Mouse (Mus musculus) limb, embryonic 14.5 days (tissue): Measurements from ENCODE around the gene Ugt1a9. TPM values are rescaled to one million over a fixed set of nuclear protein-coding genes. Genes with fewer than 3 reads are reported as not detected.

Experiments used
- ATAC-seq: fragments of 200-750 bp; cut with Nextera tagmentation; 2 replicates; pipeline ENCODE4 v1.8.0; 2017; ENCODE audit warnings: low read depth, moderate number of reproducible peaks, moderate TSS enrichment; ENCODE audit not compliant: low FRiP score
- DNase-seq: peaks from one replicate; pipeline ENCODE4 v3.0.0-alpha.2; 2015; ENCODE audit warnings: low spot score
- H3K27ac ChIP-seq: fragments of 300-500 bp; sonication (generic); replicated peaks from 2 replicates; pipeline ENCODE4 v1.5.1; 2014; ENCODE audit warnings: low read depth, mild to moderate bottlenecking, low read length, moderate library complexity, mixed read lengths
- H3K27me3 ChIP-seq: fragments of 300-500 bp; sonication (generic); 2 replicates; pipeline ENCODE4 v1.6.1; 2014; ENCODE audit warnings: low read length, mixed read lengths; ENCODE audit not compliant: control insufficient read depth, insufficient read depth
- H3K36me3 ChIP-seq: fragments of 300-500 bp; sonication (generic); 2 replicates; pipeline ENCODE4 v1.6.1; 2014; ENCODE audit warnings: mild to moderate bottlenecking, low read length, moderate library complexity, mixed read lengths; ENCODE audit not compliant: control insufficient read depth, insufficient read depth
- H3K4me1 ChIP-seq: fragments of 300-500 bp; sonication (generic); 2 replicates; pipeline ENCODE4 v1.6.1; 2014; ENCODE audit warnings: antibody characterized with exemption, low read length, mixed read lengths; ENCODE audit not compliant: control insufficient read depth, insufficient read depth
- H3K4me2 ChIP-seq: fragments of 300-500 bp; sonication (generic); replicated peaks from 2 replicates; pipeline ENCODE4 v1.6.1; 2014; ENCODE audit warnings: low read depth, mild to moderate bottlenecking, low read length, moderate library complexity; ENCODE audit not compliant: severe bottlenecking
- H3K4me3 ChIP-seq: fragments of 300-500 bp; sonication (generic); replicated peaks from 2 replicates; pipeline ENCODE4 v1.5.1; 2014; ENCODE audit warnings: low read length
- H3K9ac ChIP-seq: fragments of 300-500 bp; sonication (generic); 2 replicates; pipeline ENCODE4 v1.6.1; 2014; ENCODE audit warnings: mild to moderate bottlenecking, low read depth, low read length, moderate library complexity; ENCODE audit not compliant: severe bottlenecking
- H3K9me3 ChIP-seq: fragments of 300-500 bp; sonication (generic); 2 replicates; pipeline ENCODE4 v1.6.1; 2016; ENCODE audit warnings: low read length; ENCODE audit not compliant: control insufficient read depth
- POLR2A ChIP-seq: fragments of 200-500 bp; IDR thresholded peaks from 2 replicates; pipeline ENCODE4 v1.8.0; 2012; ENCODE audit warnings: inconsistent platforms, mild to moderate bottlenecking, moderate library complexity, borderline replicate concordance; ENCODE audit not compliant: insufficient read depth, insufficient read length; ENCODE audit errors: extremely low read depth
- WGBS: fragments of 180-500 bp; shearing (Covaris S2); extraction: QIAGEN DNeasy Blood & Tissue Kit; methylation state at CpG from one replicate; pipeline ENCODE4 v1.1.7; 2014; 5-methylcytosine and 5-hydroxymethylcytosine counted together
- polyA plus RNA-seq, 2 experiments: library from polyadenylated mRNA; depleted of rRNA in 1 of 2; stranded (reverse) in 1 of 2; unstranded in 1 of 2; fragments of >200 nt; fragmentation: Nextera tagmentation in 1 of 2; extraction: Ambion mirVana in 1 of 2; gene quantifications; 2 replicates each; pipeline versions ENCODE4 v1.2.1 to v1.2.3; 2012 to 2014

Ugt1a9 gene
- polyA plus RNA-seq, 2 experiments = not detected

GRCm38 (mm10) chr1:88214462-88214952 is 143.9 kb downstream of the Ugt1a9 start:
- DNase-seq (peak; percentile 31), ATAC-seq (no peak)
- TF ChIP-seq POLR2A = no peak
- Histone ChIP-seq H3K36me3 (no peaks in the 10 kb centered on the region), H3K27me3 (no peaks in the 10 kb centered on the region), H3K4me1 (no peaks in the 10 kb centered on the region), H3K4me2 (no peak overlapping the region), H3K27ac (no peak overlapping the region), H3K9me3 (peaks cover 61% of the 10 kb centered on the region), H3K4me3 (no peak overlapping the region), H3K9ac (no peak overlapping the region)
- 75% methylated on average over 2 of the region's 2 CpGs for WGBS

GRCm38 (mm10) chr1:88215466-88216380 is 145.1 kb downstream of the Ugt1a9 start:
- DNase-seq (peak; percentile 7), ATAC-seq (no peak)
- no peak for TF ChIP-seq POLR2A
- no peaks in the 10 kb centered on the region for H3K4me1 ChIP-seq
- H3K4me3 ChIP-seq = no peak overlapping the region
- no peak overlapping the region for H3K4me2 ChIP-seq
- H3K36me3 ChIP-seq = no peaks in the 10 kb centered on the region
- no peaks in the 10 kb centered on the region for H3K27me3 ChIP-seq
- no peak overlapping the region for H3K27ac ChIP-seq
- peaks cover 61% of the 10 kb centered on the region for H3K9me3 ChIP-seq
- 69% methylated on average over 10 of the region's 10 CpGs for WGBS
- H3K9ac ChIP-seq = no peak overlapping the region

GRCm38 (mm10) chr1:88216551-88216950 is 146.0 kb downstream of the Ugt1a9 start:
- H3K9me3 ChIP-seq = peaks cover 58% of the 10 kb centered on the region
- TF ChIP-seq POLR2A = no peak
- no peak overlapping the region for H3K4me3 ChIP-seq
- H3K9ac ChIP-seq = no peak overlapping the region
- no peak overlapping the region for H3K4me2 ChIP-seq
- 55% methylated on average over 2 of the region's 2 CpGs for WGBS
- DNase-seq (no peak), ATAC-seq (no peak)
- no peaks in the 10 kb centered on the region for H3K4me1 ChIP-seq
- H3K27me3 ChIP-seq = no peaks in the 10 kb centered on the region
- H3K36me3 ChIP-seq = no peaks in the 10 kb centered on the region
- no peak overlapping the region for H3K27ac ChIP-seq

- WGBS = 59% methylated on average over 2 of the region's 2 CpGs
- Histone ChIP-seq H3K4me1 (no peaks in the 10 kb centered on the region), H3K27ac (no peak overlapping the region), H3K9me3 (peaks cover 54% of the 10 kb centered on the region), H3K27me3 (no peaks in the 10 kb centered on the region), H3K36me3 (no peaks in the 10 kb centered on the region), H3K9ac (no peak overlapping the region), H3K4me2 (no peak overlapping the region), H3K4me3 (no peak overlapping the region)
- no peak for TF ChIP-seq POLR2A
- ATAC-seq (no peak), DNase-seq (no peak)
These were observed 146.5 kb downstream of the Ugt1a9 start for GRCm38 (mm10) chr1:88217144-88217543.

- Histone ChIP-seq H3K4me1 (no peaks in the 10 kb centered on the region), H3K4me3 (no peak overlapping the region), H3K9me3 (peaks cover 52% of the 10 kb centered on the region), H3K4me2 (no peak overlapping the region), H3K27ac (no peak overlapping the region), H3K36me3 (no peaks in the 10 kb centered on the region), H3K27me3 (no peaks in the 10 kb centered on the region), H3K9ac (no peak overlapping the region)
- WGBS = 39% methylated on average over 3 of the region's 3 CpGs
- TF ChIP-seq POLR2A = no peak
- ATAC-seq = no peak
- peak; percentile 5 for DNase-seq
These were observed 147.0 kb downstream of the Ugt1a9 start for GRCm38 (mm10) chr1:88217576-88217975.
